Mouse (Mus musculus): ENCODE measurements around the gene Padi1. TPM values are rescaled to one million over a fixed set of nuclear protein-coding genes. Genes with fewer than 3 reads are reported as not detected.

The Padi1 gene
- total RNA-seq (2014; rRNA removed; ENCODE audit: low replicate concordance) (not detected in 2 replicates), polyA plus RNA-seq (2015; fragmentation: Nextera tagmentation; extraction: Ambion mirVana) (0.04 TPM in 1 of 2 replicates, not detected in the other)

- WGBS: 79% methylated on average over 6 of the region's 6 CpGs
- Histone ChIP-seq H3K27me3 (ENCODE audit: control insufficient read depth, insufficient read depth, low read length) (no peaks in the 10 kb centered on the region), H3K4me3 (ENCODE audit: low read depth, low read length) (no peak within 1 kb of the TSS), H3K4me2 (ENCODE audit: low read depth, low read length) (no peak within 1 kb of the TSS), H3K4me1 (ENCODE audit: control insufficient read depth, insufficient read depth) (no peaks in the 10 kb centered on the region), H3K36me3 (replicated peaks; ENCODE audit: control insufficient read depth, insufficient read depth, low read length) (no peaks in the 10 kb centered on the region), H3K9me3 (replicated peaks; ENCODE audit: control insufficient read depth, low read length) (no peaks in the 10 kb centered on the region), H3K9ac (replicated peaks; ENCODE audit: low read depth, low read length) (no peak within 1 kb of the TSS), H3K27ac (ENCODE audit: low read depth) (no peak within 1 kb of the TSS)
- no peak for TF ChIP-seq EP300 (IDR thresholded peaks at IDR 0.05; ENCODE audit: low read depth)
- no peak for TF ChIP-seq CTCF (IDR thresholded peaks at IDR 0.05; ENCODE audit: low read depth)
- ATAC-seq (ENCODE audit: insufficient read depth, low read depth) (no peak), DNase-seq (ENCODE audit: low spot score) (peak; percentile 22)
Observed at GRCm38 (mm10) chr4:140845666-140846065, at the start of gene Padi1. Gene Padi1 (minus strand): TSS chr4:140845778.

- Histone ChIP-seq H3K27me3 (ENCODE audit: control insufficient read depth, insufficient read depth, low read length) (no peaks in the 10 kb centered on the region), H3K9ac (replicated peaks; ENCODE audit: low read depth, low read length) (no peak overlapping the region), H3K4me2 (ENCODE audit: low read depth, low read length) (no peak overlapping the region), H3K4me3 (ENCODE audit: low read depth, low read length) (no peak overlapping the region), H3K4me1 (ENCODE audit: control insufficient read depth, insufficient read depth) (no peaks in the 10 kb centered on the region), H3K36me3 (replicated peaks; ENCODE audit: control insufficient read depth, insufficient read depth, low read length) (no peaks in the 10 kb centered on the region), H3K9me3 (replicated peaks; ENCODE audit: control insufficient read depth, low read length) (peaks cover 11% of the 10 kb centered on the region), H3K27ac (ENCODE audit: low read depth) (no peak overlapping the region)
- no peak for ATAC-seq (ENCODE audit: insufficient read depth, low read depth)
- TF ChIP-seq EP300 (IDR thresholded peaks at IDR 0.05; ENCODE audit: low read depth) (no peak), CTCF (IDR thresholded peaks at IDR 0.05; ENCODE audit: low read depth) (no peak)
- no peak for DNase-seq (ENCODE audit: low spot score)
- 68% methylated on average over 1 of the region's 1 CpGs for WGBS
Observed at GRCm38 (mm10) chr4:140892163-140892530, 46.6 kb upstream of the Padi1 start.

- H3K27me3 ChIP-seq (ENCODE audit: control insufficient read depth, insufficient read depth, low read length): no peaks in the 10 kb centered on the region
- no peak overlapping the region for H3K4me3 ChIP-seq (ENCODE audit: low read depth, low read length)
- H3K27ac ChIP-seq (ENCODE audit: low read depth): no peak overlapping the region
- TF ChIP-seq EP300 (IDR thresholded peaks at IDR 0.05; ENCODE audit: low read depth): no peak
- no peak for TF ChIP-seq CTCF (IDR thresholded peaks at IDR 0.05; ENCODE audit: low read depth)
- ATAC-seq (ENCODE audit: insufficient read depth, low read depth): no peak
- H3K36me3 ChIP-seq (replicated peaks; ENCODE audit: control insufficient read depth, insufficient read depth, low read length): no peaks in the 10 kb centered on the region
- peaks cover 11% of the 10 kb centered on the region for H3K9me3 ChIP-seq (replicated peaks; ENCODE audit: control insufficient read depth, low read length)
- DNase-seq (ENCODE audit: low spot score): no peak
- H3K9ac ChIP-seq (replicated peaks; ENCODE audit: low read depth, low read length): no peak overlapping the region
- H3K4me2 ChIP-seq (ENCODE audit: low read depth, low read length): no peak overlapping the region
- no peaks in the 10 kb centered on the region for H3K4me1 ChIP-seq (ENCODE audit: control insufficient read depth, insufficient read depth)
- 88% methylated on average over 14 of the region's 14 CpGs for WGBS
Observed at GRCm38 (mm10) chr4:140891525-140892162, 46.1 kb upstream of the Padi1 start.

GRCm38 (mm10) chr4:140883852-140884251, 38.3 kb upstream of the Padi1 start:
- DNase-seq (ENCODE audit: low spot score) (peak; percentile 15), ATAC-seq (ENCODE audit: insufficient read depth, low read depth) (peak; percentile 44)
- no peak overlapping the region for H3K27ac ChIP-seq (ENCODE audit: low read depth)
- 37% methylated on average over 4 of the region's 4 CpGs for WGBS
- H3K4me1 ChIP-seq (ENCODE audit: control insufficient read depth, insufficient read depth): no peaks in the 10 kb centered on the region
- H3K36me3 ChIP-seq (replicated peaks; ENCODE audit: control insufficient read depth, insufficient read depth, low read length): no peaks in the 10 kb centered on the region
- no peaks in the 10 kb centered on the region for H3K27me3 ChIP-seq (ENCODE audit: control insufficient read depth, insufficient read depth, low read length)
- no peak overlapping the region for H3K4me3 ChIP-seq (ENCODE audit: low read depth, low read length)
- no peak overlapping the region for H3K9ac ChIP-seq (replicated peaks; ENCODE audit: low read depth, low read length)
- TF ChIP-seq CTCF (IDR thresholded peaks at IDR 0.05; ENCODE audit: low read depth) (no peak), EP300 (IDR thresholded peaks at IDR 0.05; ENCODE audit: low read depth) (no peak)
- H3K4me2 ChIP-seq (ENCODE audit: low read depth, low read length): no peak overlapping the region
- no peaks in the 10 kb centered on the region for H3K9me3 ChIP-seq (replicated peaks; ENCODE audit: control insufficient read depth, low read length)

- H3K9ac ChIP-seq (replicated peaks; ENCODE audit: low read depth, low read length): no peak overlapping the region
- no peak for DNase-seq (ENCODE audit: low spot score)
- H3K9me3 ChIP-seq (replicated peaks; ENCODE audit: control insufficient read depth, low read length): no peaks in the 10 kb centered on the region
- H3K27me3 ChIP-seq (ENCODE audit: control insufficient read depth, insufficient read depth, low read length): no peaks in the 10 kb centered on the region
- H3K36me3 ChIP-seq (replicated peaks; ENCODE audit: control insufficient read depth, insufficient read depth, low read length): no peaks in the 10 kb centered on the region
- no peak overlapping the region for H3K27ac ChIP-seq (ENCODE audit: low read depth)
- H3K4me2 ChIP-seq (ENCODE audit: low read depth, low read length): no peak overlapping the region
- no peak overlapping the region for H3K4me3 ChIP-seq (ENCODE audit: low read depth, low read length)
- WGBS: 97% methylated on average over 3 of the region's 3 CpGs
- TF ChIP-seq EP300 (IDR thresholded peaks at IDR 0.05; ENCODE audit: low read depth): no peak
- TF ChIP-seq CTCF (IDR thresholded peaks at IDR 0.05; ENCODE audit: low read depth): no peak
- no peaks in the 10 kb centered on the region for H3K4me1 ChIP-seq (ENCODE audit: control insufficient read depth, insufficient read depth)
- no peak for ATAC-seq (ENCODE audit: insufficient read depth, low read depth)
Observed at GRCm38 (mm10) chr4:140882981-140883380, 37.4 kb upstream of the Padi1 start.

- 54% methylated on average over 4 of the region's 4 CpGs for WGBS
- TF ChIP-seq EP300 (IDR thresholded peaks at IDR 0.05; ENCODE audit: low read depth) (no peak), CTCF (IDR thresholded peaks at IDR 0.05; ENCODE audit: low read depth) (no peak)
- no peak for DNase-seq (ENCODE audit: low spot score)
Observed at GRCm38 (mm10) chr4:140882365-140882764, 36.8 kb upstream of the Padi1 start.

More at GRCm38 (mm10) chr4:140882365-140882764, 36.8 kb upstream of the Padi1 start:
- H3K9me3 ChIP-seq (replicated peaks; ENCODE audit: control insufficient read depth, low read length): no peaks in the 10 kb centered on the region
- H3K27ac ChIP-seq (ENCODE audit: low read depth): no peak overlapping the region
- H3K4me2 ChIP-seq (ENCODE audit: low read depth, low read length): no peak overlapping the region
- ATAC-seq (ENCODE audit: insufficient read depth, low read depth): no peak
- no peaks in the 10 kb centered on the region for H3K36me3 ChIP-seq (replicated peaks; ENCODE audit: control insufficient read depth, insufficient read depth, low read length)
- no peak overlapping the region for H3K4me3 ChIP-seq (ENCODE audit: low read depth, low read length)
- H3K9ac ChIP-seq (replicated peaks; ENCODE audit: low read depth, low read length): no peak overlapping the region
- H3K27me3 ChIP-seq (ENCODE audit: control insufficient read depth, insufficient read depth, low read length): no peaks in the 10 kb centered on the region
- H3K4me1 ChIP-seq (ENCODE audit: control insufficient read depth, insufficient read depth): no peaks in the 10 kb centered on the region
